Mouse (Mus musculus) ES-Bruce4 (cell line): ENCODE data around the gene Srrd. TPM values are rescaled to one million over a fixed set of nuclear protein-coding genes. Genes with fewer than 3 reads are reported as not detected.

Experiments used
- H3K27ac ChIP-seq: 2 replicates; pipeline ENCODE4 v1.5.1; 2012; ENCODE audit warnings: low read length, inconsistent platforms; ENCODE audit not compliant: insufficient read depth
- H3K27me3 ChIP-seq: 2 replicates; pipeline ENCODE4 v1.6.1; 2012; ENCODE audit warnings: mild to moderate bottlenecking, low read length, inconsistent platforms; ENCODE audit not compliant: control insufficient read depth, poor library complexity, insufficient read depth, severe bottlenecking
- H3K36me3 ChIP-seq: 2 replicates; pipeline ENCODE4 v1.6.1; 2012; ENCODE audit warnings: inconsistent platforms, mild to moderate bottlenecking, low read length, moderate library complexity; ENCODE audit not compliant: control insufficient read depth, poor library complexity, insufficient read depth, severe bottlenecking
- H3K4me1 ChIP-seq: one replicate; pipeline ENCODE4 v1.8.1; 2011; ENCODE audit warnings: low read length; ENCODE audit not compliant: control insufficient read depth, insufficient read depth
- H3K4me3 ChIP-seq: 2 replicates; pipeline ENCODE4 v1.5.1; 2011; ENCODE audit warnings: low read depth, mild to moderate bottlenecking, low read length
- H3K9ac ChIP-seq: 2 replicates; pipeline ENCODE4 v1.6.1; 2012; ENCODE audit warnings: low read depth, mild to moderate bottlenecking, inconsistent platforms; ENCODE audit not compliant: poor library complexity, severe bottlenecking
- H3K9me3 ChIP-seq: replicated peaks from 2 replicates; pipeline ENCODE4 v1.6.1; 2012; ENCODE audit warnings: mild to moderate bottlenecking, low read length, inconsistent platforms; ENCODE audit not compliant: control insufficient read depth, poor library complexity, insufficient read depth, severe bottlenecking
- CTCF ChIP-seq: IDR thresholded peaks from one replicate; pipeline ENCODE4 v1.8.1; 2011; ENCODE audit warnings: low read depth, low read length
- EP300 ChIP-seq: IDR thresholded peaks from 2 replicates; pipeline ENCODE4 v1.6.1; 2011; ENCODE audit warnings: low read depth, low read length; ENCODE audit not compliant: insufficient read depth
- POLR2A ChIP-seq: IDR thresholded peaks from one replicate; pipeline ENCODE4 v1.8.1; 2011; ENCODE audit warnings: low read length; ENCODE audit not compliant: insufficient read depth
- polyA plus RNA-seq: library from polyadenylated mRNA; stranded (reverse); fragments of >200 nt; gene quantifications from 2 replicates; pipeline ENCODE4 v1.2.4, GENCODE M21; 2011; ENCODE audit warnings: low read depth; ENCODE audit not compliant: missing spikeins, insufficient read depth, insufficient read length

Srrd gene
- polyA plus RNA-seq, 1 experiment, result 19.1 TPM

- no peak overlapping the region for H3K9ac ChIP-seq
- H3K27ac ChIP-seq, result no peak overlapping the region
- TF ChIP-seq CTCF (no peak), EP300 (no peak), POLR2A (no peak)
- H3K4me1 ChIP-seq, result peaks cover 2% of the 10 kb centered on the region
- no peaks in the 10 kb centered on the region for H3K27me3 ChIP-seq
- no peak overlapping the region for H3K4me3 ChIP-seq
- no peaks in the 10 kb centered on the region for H3K36me3 ChIP-seq
- no peaks in the 10 kb centered on the region for H3K9me3 ChIP-seq
These were observed 40.5 kb downstream of the Srrd start for GRCm38 (mm10) chr5:112302310-112302709.

- H3K36me3 ChIP-seq, result no peaks in the 10 kb centered on the region
- H3K27me3 ChIP-seq, result no peaks in the 10 kb centered on the region
- H3K9me3 ChIP-seq, result no peaks in the 10 kb centered on the region
- no peak for TF ChIP-seq POLR2A
- no peak for TF ChIP-seq CTCF
- no peak for TF ChIP-seq EP300
- no peak overlapping the region for H3K4me3 ChIP-seq
- peaks cover 2% of the 10 kb centered on the region for H3K4me1 ChIP-seq
- no peak overlapping the region for H3K9ac ChIP-seq
- no peak overlapping the region for H3K27ac ChIP-seq
These were observed 41.1 kb downstream of the Srrd start for GRCm38 (mm10) chr5:112301694-112302093.

GRCm38 (mm10) chr5:112300721-112301308 lies 42.0 kb downstream of the Srrd start:
- H3K4me3 ChIP-seq, result no peak overlapping the region
- H3K36me3 ChIP-seq, result no peaks in the 10 kb centered on the region
- no peak overlapping the region for H3K27ac ChIP-seq
- TF ChIP-seq POLR2A, result no peak
- TF ChIP-seq EP300, result no peak
- TF ChIP-seq CTCF, result no peak
- H3K9ac ChIP-seq, result no peak overlapping the region
- no peaks in the 10 kb centered on the region for H3K27me3 ChIP-seq
- no peaks in the 10 kb centered on the region for H3K9me3 ChIP-seq
- peaks cover 4% of the 10 kb centered on the region for H3K4me1 ChIP-seq

- Histone ChIP-seq H3K9ac (no peak overlapping the region), H3K4me1 (peaks cover 6% of the 10 kb centered on the region), H3K36me3 (no peaks in the 10 kb centered on the region), H3K27me3 (no peaks in the 10 kb centered on the region), H3K27ac (no peak overlapping the region), H3K4me3 (no peak overlapping the region), H3K9me3 (no peaks in the 10 kb centered on the region)
- TF ChIP-seq POLR2A, result no peak
- no peak for TF ChIP-seq EP300
- no peak for TF ChIP-seq CTCF
These were observed 42.7 kb downstream of the Srrd start for GRCm38 (mm10) chr5:112300112-112300511.

- H3K27me3 ChIP-seq, result no peaks in the 10 kb centered on the region
- H3K9me3 ChIP-seq, result no peaks in the 10 kb centered on the region
- H3K9ac ChIP-seq, result no peak overlapping the region
- H3K4me1 ChIP-seq, result peaks cover 11% of the 10 kb centered on the region
- TF ChIP-seq EP300 (no peak), POLR2A (no peak), CTCF (no peak)
- H3K4me3 ChIP-seq, result no peak overlapping the region
- no peaks in the 10 kb centered on the region for H3K36me3 ChIP-seq
- H3K27ac ChIP-seq, result no peak overlapping the region
These were observed 43.4 kb downstream of the Srrd start for GRCm38 (mm10) chr5:112299399-112299798.

- H3K4me3 ChIP-seq, result no peak overlapping the region
- H3K27ac ChIP-seq, result no peak overlapping the region
- H3K27me3 ChIP-seq, result no peaks in the 10 kb centered on the region
- TF ChIP-seq EP300 (no peak), CTCF (no peak), POLR2A (no peak)
- H3K36me3 ChIP-seq, result no peaks in the 10 kb centered on the region
- no peak overlapping the region for H3K9ac ChIP-seq
- H3K4me1 ChIP-seq, result peaks cover 16% of the 10 kb centered on the region
- H3K9me3 ChIP-seq, result no peaks in the 10 kb centered on the region
These were observed 44.4 kb downstream of the Srrd start for GRCm38 (mm10) chr5:112298226-112298988.
